11 mouse cellular contexts compared by ENCODE assay signal in the genomic region with DNA sequence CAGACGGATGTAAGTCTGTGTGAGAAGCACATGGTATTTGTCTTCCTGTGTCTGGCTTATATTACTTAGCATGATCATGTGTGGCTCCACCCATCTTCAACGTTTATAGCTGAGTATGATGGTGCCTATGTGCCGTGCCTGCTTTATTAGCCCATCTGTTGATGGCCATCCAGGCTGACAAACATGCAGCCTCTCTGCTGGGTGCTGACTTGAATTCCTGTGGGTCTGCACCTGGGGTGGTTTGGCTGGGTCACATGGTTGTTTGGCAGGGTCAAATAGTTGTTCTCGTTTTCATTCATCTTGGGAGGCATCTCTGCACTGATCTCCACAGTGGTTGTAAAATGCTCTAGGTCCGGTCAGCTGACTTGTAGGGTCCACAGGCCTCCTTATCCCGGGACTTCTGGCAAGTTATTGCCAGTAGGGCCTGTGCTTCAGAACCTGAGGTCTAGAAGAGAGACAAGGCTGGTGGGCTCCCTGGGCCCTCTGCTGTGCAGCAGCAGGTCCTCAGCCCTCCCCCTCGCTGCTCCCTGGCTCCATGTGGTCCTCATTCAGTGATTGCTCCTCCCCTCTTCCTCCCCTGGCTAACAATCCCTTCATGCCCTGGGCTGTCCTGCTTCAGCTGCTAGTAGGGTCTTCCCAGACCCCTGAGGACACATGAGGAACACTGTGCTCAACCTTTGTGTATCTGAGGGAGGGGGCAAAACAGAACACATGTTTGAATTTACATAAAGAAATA. TPM values are rescaled to one million over a fixed set of nuclear protein-coding genes. Genes with fewer than 3 reads are reported as not detected.
DNase-seq lines count a peak whose midpoint lies in the region; ATAC-seq and TF ChIP-seq lines count a peak whose summit lies in the region.
"Had no signal": no experiment of that assay in that cellular context is flagged by ENCODE, and none has a peak within 500 bp of the region (broad histone marks: within the 10 kb centered on the region; RNA-seq: fewer than 3 reads in every experiment).

No protein-coding gene starts in this region.

- intact Hi-C loops in left cerebral cortex, adult 2 months (cut with DNase I): no loop called here

- H3K4me1 ChIP-seq in heart, embryonic 15.5 days (replicated peaks): peaks cover 55% of the 10 kb centered on the region
- peaks cover 32% of the 10 kb centered on the region for H3K4me1 ChIP-seq in lung, embryonic 16.5 days (replicated peaks; ENCODE audit: control insufficient read depth, insufficient read depth, low read length)
- peaks cover 13% of the 10 kb centered on the region; the same call in 1 of the 2 replicates for H3K4me1 ChIP-seq in lung, postnatal 0 days (ENCODE audit: insufficient read depth, low read depth, low read length)
- peaks cover 40% of the 10 kb centered on the region for H3K4me1 ChIP-seq in limb, embryonic 10.5 days

- no peak overlapping the region for H3K9ac ChIP-seq in heart, embryonic 15.5 days
- no peak overlapping the region for H3K9ac ChIP-seq in lung, embryonic 16.5 days (ENCODE audit: low read length)
- no peak overlapping the region for H3K9ac ChIP-seq in lung, postnatal 0 days (replicated peaks; ENCODE audit: low read depth)
- H3K9ac ChIP-seq: hindbrain, embryonic 14.5 days; midbrain, embryonic 15.5 days had no signal

- no peaks in the 10 kb centered on the region for H3K36me3 ChIP-seq in heart, embryonic 15.5 days
- no peaks in the 10 kb centered on the region for H3K36me3 ChIP-seq in lung, embryonic 16.5 days (ENCODE audit: control insufficient read depth, insufficient read depth, low read length)
- H3K36me3 ChIP-seq in lung, postnatal 0 days (ENCODE audit: insufficient read depth, low read length): no peaks in the 10 kb centered on the region
- H3K36me3 ChIP-seq in limb, embryonic 10.5 days: no peaks in the 10 kb centered on the region
- H3K36me3 ChIP-seq: midbrain, embryonic 15.5 days had no signal

- H3K4me2 ChIP-seq in heart, embryonic 15.5 days: no peak overlapping the region
- H3K4me2 ChIP-seq in lung, embryonic 16.5 days (ENCODE audit: low read depth, low read length): no peak overlapping the region
- H3K4me2 ChIP-seq in lung, postnatal 0 days (replicated peaks; ENCODE audit: low read depth, low read length): no peak overlapping the region
- H3K4me2 ChIP-seq: hindbrain, embryonic 14.5 days; midbrain, embryonic 15.5 days had no signal

- TF ChIP-seq CTCF in lung, postnatal 0 days (IDR thresholded peaks at IDR 0.05): no peak
- TF ChIP-seq CTCF in left cerebral cortex, adult 2 months (IDR thresholded peaks at IDR 0.05): no peak

- no peak for ATAC-seq in heart, embryonic 15.5 days (replicated peaks; ENCODE audit: insufficient number of reproducible peaks, insufficient read depth, low FRiP score, low read depth)
- no peak for ATAC-seq in lung, embryonic 16.5 days (ENCODE audit: low read depth)
- ATAC-seq in lung, postnatal 0 days: no peak
- ATAC-seq: midbrain, embryonic 15.5 days had no signal

- H3K9me3 ChIP-seq in heart, embryonic 15.5 days (replicated peaks): no peaks in the 10 kb centered on the region
- no peaks in the 10 kb centered on the region for H3K9me3 ChIP-seq in lung, embryonic 16.5 days (ENCODE audit: control insufficient read depth, low read length)
- H3K9me3 ChIP-seq in lung, postnatal 0 days (ENCODE audit: low read length): no peaks in the 10 kb centered on the region
- no peaks in the 10 kb centered on the region for H3K9me3 ChIP-seq in limb, embryonic 10.5 days (replicated peaks)
- H3K9me3 ChIP-seq: midbrain, embryonic 15.5 days had no signal

- peak overlapping the region; percentile 84 for H3K27ac ChIP-seq in heart, embryonic 15.5 days
- H3K27ac ChIP-seq in lung, embryonic 16.5 days (ENCODE audit: low read length): 0 out of 2 replicates have a peak overlapping the region, but pooled peaks have one; percentile 86
- H3K27ac ChIP-seq in lung, postnatal 0 days (ENCODE audit: low read length): no peak overlapping the region
- peak overlapping the region; percentile 73 for H3K27ac ChIP-seq in limb, embryonic 10.5 days
- H3K27ac ChIP-seq in left cerebral cortex, adult 2 months: no peak overlapping the region
- H3K27ac ChIP-seq: hindbrain, embryonic 14.5 days had no signal

- DNase-seq in cerebellum, adult 8-10 months: peak; percentile 40
- DNase-seq in cerebellum, postnatal 14 days: no peak
- no peak for DNase-seq in heart, adult 9 months (ENCODE audit: low spot score in 2 of 2)
- DNase-seq in lung, postnatal 0 days (ENCODE audit: low spot score): no peak
- no peak for DNase-seq in limb, embryonic 10.5 days (ENCODE audit: low spot score)
- DNase-seq in left cerebral cortex, adult 2 months (ENCODE audit: extremely low spot score in 1 of 2, low spot score in 2 of 2): no peak
- DNase-seq: thymus, adult 2 months had no signal

- TF ChIP-seq EP300 in lung, postnatal 0 days (IDR thresholded peaks at IDR 0.05): no peak

- H3K27me3 ChIP-seq in heart, embryonic 15.5 days: no peaks in the 10 kb centered on the region
- H3K27me3 ChIP-seq in lung, embryonic 16.5 days (ENCODE audit: control insufficient read depth, insufficient read depth, low read depth, low read length): no peaks in the 10 kb centered on the region
- no peaks in the 10 kb centered on the region for H3K27me3 ChIP-seq in lung, postnatal 0 days (replicated peaks; ENCODE audit: insufficient read depth, low read length)
- no peaks in the 10 kb centered on the region for H3K27me3 ChIP-seq in limb, embryonic 10.5 days (ENCODE audit: low read depth, poor library complexity, severe bottlenecking)
- H3K27me3 ChIP-seq: midbrain, embryonic 15.5 days had no signal

- no peak overlapping the region for H3K4me3 ChIP-seq in heart, embryonic 15.5 days
- H3K4me3 ChIP-seq in lung, embryonic 16.5 days (ENCODE audit: low read length): no peak overlapping the region
- H3K4me3 ChIP-seq in lung, postnatal 0 days (ENCODE audit: low read depth, low read length): no peak overlapping the region
- H3K4me3 ChIP-seq in limb, embryonic 10.5 days: no peak overlapping the region
- H3K4me3 ChIP-seq in left cerebral cortex, adult 2 months: no peak overlapping the region
- H3K4me3 ChIP-seq: midbrain, embryonic 15.5 days had no signal

- 60% methylated on average over 7 of the region's 7 CpGs for WGBS in heart, embryonic 15.5 days
- 58% methylated on average over 7 of the region's 7 CpGs for WGBS in lung, embryonic 16.5 days
- 58% methylated on average over 7 of the region's 7 CpGs for WGBS in lung, postnatal 0 days
- 52% methylated on average over 7 of the region's 7 CpGs for WGBS in limb, embryonic 10.5 days

RNA-seq across cellular contexts. Expression of a gene that starts 29.1 kb away (rescaled TPM):
- polyA plus RNA-seq in heart, embryonic 15.5 days (2015; fragmentation: Nextera tagmentation; extraction: Ambion mirVana): 10.9 and 13.0 TPM in 2 replicates
- 11.5 and 12.1 TPM in 2 replicates for polyA plus RNA-seq in lung, embryonic 16.5 days (2015; fragmentation: Nextera tagmentation; extraction: Ambion mirVana)
- polyA plus RNA-seq in lung, postnatal 0 days (2015; fragmentation: Nextera tagmentation; extraction: Ambion mirVana): 4.3 and 5.6 TPM in 2 replicates
- 11.5 and 12.5 TPM in 2 replicates for polyA plus RNA-seq in limb, embryonic 10.5 days (2016; fragmentation: Nextera tagmentation; extraction: Ambion mirVana)
- total RNA-seq in left cerebral cortex, adult 2 months (2021): 10 to 100 TPM; 39.4 to 40.0 TPM

Comparison
In these comparisons a context has a peak if more than half of its experiments do, and no peak if none do; other contexts are left out.
1. H3K27ac ChIP-seq: peak in heart, embryonic 15.5 days (single experiment), lung, embryonic 16.5 days (single experiment) and limb, embryonic 10.5 days (single experiment); none in lung, postnatal 0 days (single experiment) and left cerebral cortex, adult 2 months (single experiment).